Mouse (Mus musculus): ENCODE data around the gene Fam129a. TPM values are rescaled to one million over a fixed set of nuclear protein-coding genes. Genes with fewer than 3 reads are reported as not detected.
"Not testable (repeated sequence)": the region's sequence is repeated elsewhere in the genome, so short reads cannot be mapped to it uniquely, and the experiment has no call there.

Fam129a gene
- polyA plus RNA-seq, 1 experiment from 2014 or later = 9.5 TPM

DNA sequence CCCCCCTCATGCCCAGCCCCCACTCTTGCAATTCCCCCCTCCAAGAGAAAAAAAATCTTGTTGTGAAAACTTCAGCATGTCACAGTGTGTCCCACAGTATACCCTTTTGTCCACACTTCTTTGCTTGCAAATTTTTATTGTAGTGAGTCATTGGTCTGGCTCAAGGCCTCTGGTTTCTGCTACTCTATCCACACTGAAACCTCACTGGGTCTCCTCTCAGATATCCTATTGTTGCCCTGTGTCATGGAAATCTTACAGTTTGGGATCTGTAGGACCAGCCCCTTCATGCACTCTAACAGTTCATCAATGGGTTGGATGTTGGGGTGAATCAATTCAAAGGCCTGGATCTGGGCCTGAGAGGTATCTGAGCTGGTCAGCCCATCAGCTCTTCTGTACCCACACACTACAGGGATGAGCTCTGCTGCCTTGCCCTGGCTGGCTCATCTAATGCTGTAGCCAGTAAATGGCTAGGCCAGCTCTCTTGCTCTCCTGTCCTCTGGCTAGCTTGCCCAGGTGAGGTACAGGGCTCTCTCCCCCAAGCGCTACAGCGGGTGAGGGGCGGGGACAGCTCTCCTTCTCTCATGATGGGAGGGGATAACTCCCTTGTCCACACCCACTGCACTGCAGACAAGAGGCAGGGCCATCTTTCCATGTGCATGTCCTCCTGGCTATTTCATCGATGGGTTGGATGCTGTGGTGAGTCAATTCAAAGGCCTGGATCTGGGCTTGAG, 109.1 kb downstream of the Fam129a start:
- H3K27ac ChIP-seq = no peak overlapping the region
- 100% methylated on average over 4 of the region's 4 CpGs for WGBS (ENCODE audit: missing documents)

DNA sequence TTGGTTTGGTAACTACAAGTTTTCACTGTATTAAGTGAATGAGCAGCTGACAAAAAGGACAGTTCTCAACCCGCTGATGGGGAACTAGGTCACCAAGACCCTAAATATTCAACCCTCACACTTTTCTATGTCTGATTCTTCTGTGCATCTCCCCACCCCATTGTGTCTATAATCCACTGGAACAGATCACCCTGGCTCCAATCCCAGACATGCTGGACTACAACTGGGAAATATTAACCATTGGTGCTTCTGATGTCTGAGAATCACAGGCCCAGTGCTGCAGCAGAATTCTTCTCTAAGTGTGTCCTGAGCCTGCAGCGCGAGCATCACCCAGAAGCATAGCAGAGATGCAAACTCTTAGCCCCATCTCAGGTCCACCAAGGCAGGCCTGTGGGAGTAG, 110.0 kb downstream of the Fam129a start:
- no peaks in the 10 kb centered on the region for H3K36me3 ChIP-seq (ENCODE audit: inconsistent target)
- 93% methylated on average over 3 of the region's 3 CpGs for WGBS (ENCODE audit: missing documents)
- no peaks in the 10 kb centered on the region for H3K79me2 ChIP-seq (ENCODE audit: inconsistent target)
- H3K4me3 ChIP-seq (ENCODE audit: inconsistent target) = no peak overlapping the region
- no peak overlapping the region for H3K27ac ChIP-seq

More for the DNA sequence above, 109.1 kb downstream of the Fam129a start:
- no peaks in the 10 kb centered on the region for H3K79me2 ChIP-seq (ENCODE audit: inconsistent target)
- H3K4me3 ChIP-seq (ENCODE audit: inconsistent target) = no peak overlapping the region
- no peaks in the 10 kb centered on the region for H3K36me3 ChIP-seq (ENCODE audit: inconsistent target)

DNA sequence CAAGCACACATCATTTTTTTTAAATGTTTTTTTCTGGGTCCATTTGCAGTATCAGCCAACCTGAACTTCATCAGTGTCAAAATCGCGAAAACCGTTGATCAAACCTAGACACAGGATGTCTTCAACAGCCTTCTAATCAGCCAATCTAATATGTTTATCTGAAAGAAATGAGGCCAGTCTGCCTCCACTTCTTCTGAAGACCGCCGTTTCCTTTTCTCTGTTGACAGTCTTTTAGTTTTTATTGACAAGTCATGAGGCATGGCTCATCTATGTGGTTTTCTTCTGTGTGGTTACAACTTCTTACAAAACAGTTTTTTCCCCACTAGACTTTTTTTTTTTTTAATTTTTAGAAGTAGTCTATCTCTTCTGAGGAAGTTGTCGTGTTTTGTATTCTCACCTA, 111.9 kb downstream of the Fam129a start:
- WGBS (ENCODE audit: missing documents) = 29% methylated on average over 6 of the region's 6 CpGs
- H3K79me2 ChIP-seq (ENCODE audit: inconsistent target) = no peaks in the 10 kb centered on the region
- no peaks in the 10 kb centered on the region for H3K36me3 ChIP-seq (ENCODE audit: inconsistent target)
- H3K4me3 ChIP-seq (ENCODE audit: inconsistent target) = no peak overlapping the region
- no peak overlapping the region for H3K27ac ChIP-seq

DNA sequence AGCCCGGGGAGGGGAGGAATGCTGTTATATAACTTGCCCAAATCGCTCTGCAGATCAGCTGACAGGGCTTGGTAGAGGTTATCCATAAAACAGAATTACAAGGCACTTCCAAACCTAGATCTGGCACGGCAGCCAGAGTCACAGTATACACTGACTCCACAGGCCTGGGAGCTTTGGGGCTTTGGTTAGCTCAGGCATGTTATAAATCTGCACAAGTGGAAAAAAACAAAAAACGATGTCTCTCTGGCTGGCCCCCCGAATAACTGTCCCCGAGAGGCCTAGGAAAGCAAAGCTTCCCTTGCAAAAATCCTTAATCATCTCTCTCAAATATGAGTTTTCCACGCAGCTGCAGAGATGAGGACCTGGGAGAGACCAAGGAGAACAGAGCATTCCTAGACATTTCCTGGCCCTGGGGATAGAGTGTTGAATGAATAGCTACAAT, 113.5 kb downstream of the Fam129a start:
- 85% methylated on average over 7 of the region's 7 CpGs for WGBS (ENCODE audit: missing documents)
- Histone ChIP-seq H3K27ac (peak overlapping the region; percentile 12; the same call in 1 of the 2 replicates), H3K36me3 (ENCODE audit: inconsistent target) (no peaks in the 10 kb centered on the region), H3K79me2 (ENCODE audit: inconsistent target) (no peaks in the 10 kb centered on the region), H3K4me3 (ENCODE audit: inconsistent target) (no peak overlapping the region)

DNA sequence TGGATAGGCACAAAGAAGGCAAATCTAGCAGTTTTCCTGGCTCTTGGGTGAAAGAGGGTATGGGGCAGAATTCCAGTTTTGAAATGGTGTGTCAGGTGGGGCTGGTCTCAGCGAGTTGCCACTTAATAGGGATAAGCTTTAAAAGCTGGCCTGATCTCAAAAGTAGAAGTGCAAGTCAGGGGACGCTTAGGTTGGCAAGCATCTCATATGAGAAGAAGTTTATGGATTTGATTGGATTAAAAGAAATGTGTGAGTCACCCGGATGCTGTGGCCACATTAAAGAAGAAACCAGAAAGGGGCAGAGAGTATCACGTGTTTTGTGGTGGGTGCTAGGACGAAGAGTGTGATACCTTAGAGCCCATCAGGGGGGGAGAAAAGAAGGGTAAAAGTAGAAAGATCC, 114.0 kb downstream of the Fam129a start:
- no peaks in the 10 kb centered on the region for H3K36me3 ChIP-seq (ENCODE audit: inconsistent target)
- 76% methylated on average over 5 of the region's 5 CpGs for WGBS (ENCODE audit: missing documents)

DNA sequence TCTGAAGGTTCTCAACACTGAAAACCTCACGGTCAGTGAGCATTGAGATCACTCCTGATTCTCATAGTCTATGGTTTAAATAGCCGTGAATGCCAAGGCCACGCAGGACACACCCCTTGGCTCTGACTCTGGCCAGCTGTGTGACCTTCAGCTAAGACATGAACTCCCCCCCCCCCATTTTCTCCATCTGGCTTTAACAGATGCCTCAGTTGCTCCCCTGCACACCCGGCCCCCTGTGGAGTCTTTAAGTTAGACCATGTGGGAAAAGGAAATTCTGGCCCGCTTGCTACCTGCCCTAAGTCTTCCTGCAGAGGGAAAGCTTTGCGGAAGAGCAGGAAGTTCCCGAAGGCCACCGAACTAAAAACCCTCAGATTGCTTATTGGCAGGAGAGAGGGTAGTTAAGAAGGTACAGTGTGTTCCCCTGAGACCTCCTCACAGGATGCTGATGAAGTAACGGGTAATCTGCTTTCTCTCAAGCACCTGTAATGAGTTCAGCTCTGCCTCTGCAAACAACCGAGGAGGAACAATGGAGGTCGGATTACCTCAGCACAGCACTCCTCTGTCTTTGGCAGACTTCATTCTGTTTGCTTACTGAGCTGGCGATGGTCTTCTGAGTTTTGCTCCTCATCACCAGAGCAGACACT, 114.8 kb downstream of the Fam129a start:
- peak overlapping the region; percentile 85 for H3K27ac ChIP-seq
- 86% methylated on average over 11 of the region's 12 CpGs for WGBS (ENCODE audit: missing documents)
- H3K4me3 ChIP-seq (ENCODE audit: inconsistent target) = no peak overlapping the region
- no peaks in the 10 kb centered on the region for H3K36me3 ChIP-seq (ENCODE audit: inconsistent target)
- H3K79me2 ChIP-seq (ENCODE audit: inconsistent target) = no peaks in the 10 kb centered on the region

More for the DNA sequence above, 114.0 kb downstream of the Fam129a start:
- no peak overlapping the region for H3K4me3 ChIP-seq (ENCODE audit: inconsistent target)
- H3K79me2 ChIP-seq (ENCODE audit: inconsistent target) = no peaks in the 10 kb centered on the region
- peak overlapping the region; percentile 85; the same call in 1 of the 2 replicates for H3K27ac ChIP-seq

DNA sequence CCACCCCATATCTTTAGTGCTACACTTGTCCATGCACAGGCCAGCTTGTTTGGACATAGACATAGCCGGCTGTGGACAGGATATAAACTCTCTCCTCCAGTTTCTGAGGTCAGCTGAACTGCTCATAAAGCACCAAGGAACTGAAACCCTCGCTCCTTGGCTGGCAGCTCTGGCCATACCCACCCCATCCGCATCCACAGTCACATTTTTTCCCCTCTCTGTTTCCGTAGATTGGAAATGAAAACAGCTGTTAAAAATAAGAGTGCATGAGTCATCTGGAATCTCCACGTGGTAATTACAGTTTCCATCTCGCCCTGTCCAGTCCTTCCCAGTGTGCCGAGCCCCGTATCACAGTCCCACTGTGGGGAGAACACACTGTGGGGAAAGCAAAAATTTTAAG, 115.7 kb downstream of the Fam129a start:
- no peaks in the 10 kb centered on the region for H3K79me2 ChIP-seq (ENCODE audit: inconsistent target)
- H3K36me3 ChIP-seq (ENCODE audit: inconsistent target) = no peaks in the 10 kb centered on the region
- no peak overlapping the region for H3K4me3 ChIP-seq (ENCODE audit: inconsistent target)
- WGBS (ENCODE audit: missing documents) = 6% methylated on average over 8 of the region's 8 CpGs
- H3K27ac ChIP-seq = peak overlapping the region; percentile 85

DNA sequence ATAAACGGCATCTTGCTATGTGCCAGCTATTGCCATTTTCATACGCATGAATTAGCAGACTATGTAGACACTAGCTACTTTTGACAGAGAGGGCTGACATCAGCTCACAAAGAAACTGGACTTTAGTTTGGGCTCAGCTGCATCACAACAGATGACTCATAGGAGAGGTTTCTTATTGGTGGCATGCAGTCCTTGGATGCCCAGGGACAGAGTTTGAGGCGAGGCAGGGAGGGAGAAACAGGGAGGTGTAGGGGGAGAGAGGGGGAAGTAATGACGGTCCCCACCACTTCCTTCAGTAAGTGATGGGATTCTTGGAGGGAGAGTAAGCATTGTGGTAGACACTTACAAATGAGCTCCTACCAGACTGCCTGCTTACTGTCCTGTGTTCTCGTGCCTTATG, 118.0 kb downstream of the Fam129a start:
- WGBS (ENCODE audit: missing documents) = 24% methylated on average over 5 of the region's 5 CpGs
- H3K36me3 ChIP-seq (ENCODE audit: inconsistent target) = no peaks in the 10 kb centered on the region
- no peaks in the 10 kb centered on the region for H3K79me2 ChIP-seq (ENCODE audit: inconsistent target)
- peak overlapping the region; percentile 71 for H3K27ac ChIP-seq
- H3K4me3 ChIP-seq (ENCODE audit: inconsistent target) = no peak overlapping the region

DNA sequence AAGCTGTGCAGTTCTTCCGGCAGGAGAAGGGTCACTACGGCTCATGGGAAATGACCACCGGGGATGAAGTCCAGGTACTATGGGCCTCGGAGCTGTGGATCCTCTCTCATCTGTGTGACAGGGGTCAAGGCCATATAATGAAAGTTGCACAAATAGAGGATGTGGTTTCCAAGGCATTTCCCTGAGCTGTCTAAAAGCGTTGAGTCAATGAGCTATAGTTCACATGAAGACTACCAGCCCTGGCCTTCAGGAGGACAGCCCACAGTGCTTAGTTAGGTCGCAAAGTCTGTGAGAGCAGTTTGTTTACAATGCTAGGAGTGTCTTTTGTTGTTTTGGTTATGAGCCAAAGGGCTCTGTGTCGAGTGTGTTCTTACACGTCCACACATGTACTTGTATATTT, 118.6 kb downstream of the Fam129a start:
- Histone ChIP-seq H3K4me3 (ENCODE audit: inconsistent target) (no peak overlapping the region), H3K36me3 (ENCODE audit: inconsistent target) (no peaks in the 10 kb centered on the region), H3K79me2 (ENCODE audit: inconsistent target) (no peaks in the 10 kb centered on the region), H3K27ac (peak overlapping the region; percentile 71)
- WGBS (ENCODE audit: missing documents) = 10% methylated on average over 8 of the region's 8 CpGs

DNA sequence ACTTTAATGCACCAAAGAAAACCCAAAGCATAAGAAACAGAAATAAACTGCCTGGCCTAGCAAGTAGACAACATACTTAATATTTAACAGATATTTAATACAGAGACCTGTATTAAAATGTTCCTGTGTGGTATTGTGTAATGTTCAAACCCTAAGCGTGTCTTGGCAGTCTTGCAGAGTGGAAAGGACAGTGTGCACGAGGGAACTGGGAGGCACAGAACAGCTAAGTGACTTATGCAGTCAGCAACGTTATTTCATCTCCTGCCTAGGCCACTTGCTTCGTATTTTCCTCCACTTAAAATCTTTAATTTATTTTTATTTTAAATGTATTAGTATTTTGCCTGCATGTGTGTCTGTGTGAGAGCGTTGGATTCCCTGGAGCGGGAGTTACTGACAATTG, 119.1 kb downstream of the Fam129a start:
- WGBS (ENCODE audit: missing documents) = 47% methylated on average over 6 of the region's 6 CpGs
- peak overlapping the region; percentile 71 for H3K27ac ChIP-seq

DNA sequence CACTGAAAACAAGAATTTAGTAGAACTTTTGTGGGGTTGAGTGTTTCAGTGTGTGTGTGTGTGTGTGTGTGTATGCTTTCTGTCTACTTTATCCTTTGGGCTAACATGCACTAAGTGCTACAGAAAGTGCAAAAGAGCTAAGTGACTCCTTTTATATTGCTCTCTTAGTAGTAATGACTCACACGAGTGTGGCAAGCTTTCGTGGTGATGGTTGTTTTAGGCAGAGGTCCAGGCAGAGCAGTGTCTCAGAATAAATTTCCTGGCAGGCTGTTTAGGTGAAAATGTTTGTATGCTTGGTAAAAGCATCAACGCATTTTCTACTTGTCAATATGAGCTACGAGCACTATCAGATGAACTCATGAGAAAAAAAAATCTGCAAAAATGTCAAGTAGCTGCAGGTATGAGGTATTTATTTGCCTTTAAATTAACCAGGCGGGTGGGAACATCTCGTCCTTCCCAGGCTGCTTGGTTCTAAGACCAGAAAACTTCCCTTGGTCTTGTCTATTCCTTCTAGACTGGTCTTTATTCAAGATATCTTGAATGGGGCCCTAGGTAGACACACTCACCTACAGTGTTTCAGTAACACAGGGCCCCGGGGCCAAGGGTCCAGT, 119.7 kb downstream of the Fam129a start:
- H3K36me3 ChIP-seq (ENCODE audit: inconsistent target) = no peaks in the 10 kb centered on the region
- peak overlapping the region; percentile 71 for H3K27ac ChIP-seq
- H3K4me3 ChIP-seq (ENCODE audit: inconsistent target) = no peak overlapping the region
- no peaks in the 10 kb centered on the region for H3K79me2 ChIP-seq (ENCODE audit: inconsistent target)
- WGBS (ENCODE audit: missing documents) = 68% methylated on average over 6 of the region's 7 CpGs

More for the DNA sequence above, 119.1 kb downstream of the Fam129a start:
- H3K4me3 ChIP-seq (ENCODE audit: inconsistent target) = no peak overlapping the region
- H3K36me3 ChIP-seq (ENCODE audit: inconsistent target) = no peaks in the 10 kb centered on the region
- H3K79me2 ChIP-seq (ENCODE audit: inconsistent target) = no peaks in the 10 kb centered on the region

DNA sequence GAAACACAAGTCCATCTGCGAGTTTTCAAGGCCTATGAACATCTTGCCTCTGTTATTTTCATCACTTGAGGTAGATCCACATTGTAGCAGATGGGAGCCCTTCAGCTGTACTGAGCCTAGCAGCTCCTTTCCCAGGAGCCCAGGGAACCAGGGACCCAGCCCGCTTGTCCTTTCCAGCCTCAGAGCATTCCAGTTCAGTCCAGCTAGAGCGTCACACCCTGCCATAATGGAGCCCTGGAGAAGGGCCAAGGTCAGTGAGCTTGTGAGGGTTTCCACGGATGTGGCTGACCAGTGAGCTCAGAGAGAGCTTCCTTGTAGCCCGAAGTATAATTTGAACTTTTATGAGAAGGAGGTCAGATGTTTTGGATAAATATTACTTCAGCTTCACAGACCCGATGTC, 121.9 kb downstream of the Fam129a start:
- H3K79me2 ChIP-seq (ENCODE audit: inconsistent target); H3K36me3 ChIP-seq (ENCODE audit: inconsistent target); H3K4me3 ChIP-seq (ENCODE audit: inconsistent target); H3K27ac ChIP-seq: not testable (repeated sequence)
- 69% methylated on average over 4 of the region's 6 CpGs for WGBS (ENCODE audit: missing documents)

DNA sequence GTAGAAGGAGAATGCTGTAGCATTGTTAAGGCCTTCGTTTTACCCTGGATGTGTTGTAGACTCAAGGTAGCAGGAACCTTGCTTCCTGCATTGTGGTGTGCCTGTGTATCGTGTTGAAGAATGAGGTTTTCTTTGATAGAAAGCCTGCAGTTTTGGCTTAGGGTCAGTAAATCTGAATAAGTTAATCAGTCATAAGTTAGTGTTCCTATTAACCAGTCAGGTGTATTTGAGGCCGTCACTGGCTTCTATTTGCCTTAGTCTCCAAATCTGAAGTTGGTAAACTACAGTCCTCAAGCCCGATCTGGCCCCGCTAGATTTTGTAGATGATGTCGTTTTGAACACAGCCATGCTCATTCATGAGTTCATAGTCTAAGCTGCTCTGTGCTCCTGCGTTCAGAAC, 125.8 kb downstream of the Fam129a start:
- Histone ChIP-seq H3K36me3 (ENCODE audit: inconsistent target) (0 out of 2 replicates have a peak, but pooled peaks cover 17% of the 10 kb centered on the region), H3K79me2 (ENCODE audit: inconsistent target) (no peaks in the 10 kb centered on the region), H3K4me3 (ENCODE audit: inconsistent target) (no peak overlapping the region), H3K27ac (no peak overlapping the region)
- WGBS (ENCODE audit: missing documents) = 87% methylated on average over 7 of the region's 7 CpGs

DNA sequence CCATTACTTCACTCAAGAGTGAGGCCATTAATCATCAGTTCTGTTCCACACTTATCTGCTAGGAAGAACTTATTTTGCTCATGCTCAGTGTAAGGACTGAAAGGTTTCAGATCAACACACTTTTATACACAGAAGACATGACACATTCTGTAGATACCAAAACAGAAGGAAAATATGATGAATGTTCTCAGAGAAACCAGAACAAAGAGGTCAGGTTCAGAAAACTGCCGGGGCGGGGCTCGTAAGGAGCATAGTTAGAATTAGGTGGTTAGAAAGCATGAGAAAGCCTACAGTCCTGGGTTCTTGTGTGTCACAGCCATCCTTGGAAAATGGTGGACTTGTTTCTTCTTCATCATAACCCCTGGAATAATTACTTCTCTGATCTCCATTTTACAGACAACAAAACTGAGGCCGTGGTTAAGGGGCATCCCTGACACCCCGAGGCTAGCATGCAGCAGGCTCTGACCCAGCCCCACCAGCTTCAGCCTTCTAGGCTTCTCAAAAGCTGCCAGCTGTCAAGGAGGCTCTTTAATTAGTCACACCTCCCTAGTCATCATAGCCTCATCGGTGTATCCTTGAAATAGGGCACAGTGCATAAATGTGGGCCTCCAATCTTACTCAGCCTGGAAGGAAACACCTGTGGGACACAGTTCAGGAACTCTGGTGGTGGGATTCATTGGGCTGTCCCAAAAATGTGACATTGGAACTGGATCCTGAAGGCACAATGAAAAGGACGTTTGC, 127.1 kb downstream of the Fam129a start:
- 0 out of 2 replicates have a peak, but pooled peaks cover 17% of the 10 kb centered on the region for H3K36me3 ChIP-seq (ENCODE audit: inconsistent target)
- H3K27ac ChIP-seq = no peak overlapping the region
- H3K79me2 ChIP-seq (ENCODE audit: inconsistent target) = no peaks in the 10 kb centered on the region
- H3K4me3 ChIP-seq (ENCODE audit: inconsistent target) = no peak overlapping the region
- WGBS (ENCODE audit: missing documents) = 93% methylated on average over 7 of the region's 7 CpGs
